Mouse (Mus musculus): Measurements from ENCODE around the gene U2af2. TPM values are rescaled to one million over a fixed set of nuclear protein-coding genes. Genes with fewer than 3 reads are reported as not detected.

U2af2 gene
- polyA plus RNA-seq, 1 experiment from 2014 or later: 130 TPM

DNA sequence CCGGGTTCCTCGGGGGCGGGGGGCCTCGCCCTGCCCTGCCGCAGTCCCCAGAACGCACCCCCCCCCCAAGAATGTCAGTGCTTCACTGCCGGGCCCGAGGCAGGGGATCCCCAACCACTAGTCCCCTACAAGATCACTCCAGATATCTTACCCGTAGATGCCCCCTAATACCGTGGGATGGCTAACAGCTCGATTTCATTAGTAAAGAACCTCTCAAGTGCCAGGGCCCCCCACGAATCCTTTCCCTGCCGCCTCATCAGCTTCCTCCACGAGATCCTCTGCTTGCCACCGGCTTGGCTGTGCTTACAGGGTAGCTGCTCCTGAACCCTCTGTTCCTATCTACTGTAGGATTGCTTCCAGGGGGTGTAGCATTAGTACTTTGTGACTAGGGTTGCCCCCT, 41.3 kb upstream of the U2af2 start:
- Histone ChIP-seq H3K9ac (peak overlapping the region; percentile 93), H3K27me3 (replicated peaks) (no peaks in the 10 kb centered on the region), H3K36me3 (peaks cover 9% of the 10 kb centered on the region), H3K4me2 (replicated peaks) (peak overlapping the region; percentile 74), H3K27ac (peak overlapping the region; percentile 97), H3K4me1 (replicated peaks) (peaks cover 9% of the 10 kb centered on the region; the same call in 1 of the 2 replicates), H3K9me3 (no peaks in the 10 kb centered on the region), H3K4me3 (replicated peaks) (peak overlapping the region; percentile 81)
- WGBS: 0% methylated on average over 15 of the region's 15 CpGs
- no peak; the same call in none of the 2 replicates for ATAC-seq

DNA sequence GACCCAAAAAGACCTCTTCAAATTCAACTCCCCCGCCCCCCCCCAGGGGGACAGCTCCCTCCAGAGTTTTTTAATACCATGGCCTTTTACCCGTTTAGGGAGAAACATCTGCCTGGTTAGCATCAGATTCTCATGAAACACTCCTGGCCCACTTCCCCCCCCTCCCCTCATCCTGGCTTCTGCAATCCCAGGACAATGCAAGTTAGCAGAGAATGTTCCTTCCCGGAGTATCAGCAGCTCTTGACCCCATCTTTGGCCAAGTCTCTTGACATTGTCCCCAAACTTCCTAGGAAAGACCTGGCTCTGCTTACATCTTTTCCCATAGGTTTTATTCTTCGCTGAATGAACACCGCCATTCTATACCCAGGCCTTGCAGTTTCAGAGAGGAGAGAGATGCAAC, 40.7 kb upstream of the U2af2 start:
- Histone ChIP-seq H3K9ac (peak overlapping the region; percentile 93), H3K4me2 (replicated peaks) (peak overlapping the region; percentile 74), H3K9me3 (no peaks in the 10 kb centered on the region), H3K36me3 (peaks cover 9% of the 10 kb centered on the region), H3K4me3 (replicated peaks) (peak overlapping the region; percentile 81), H3K27ac (peak overlapping the region; percentile 97; the same call in 1 of the 2 replicates), H3K4me1 (replicated peaks) (peaks cover 7% of the 10 kb centered on the region; the same call in 1 of the 2 replicates), H3K27me3 (replicated peaks) (no peaks in the 10 kb centered on the region)
- ATAC-seq: no peak
- WGBS: 42% methylated on average over 5 of the region's 5 CpGs

DNA sequence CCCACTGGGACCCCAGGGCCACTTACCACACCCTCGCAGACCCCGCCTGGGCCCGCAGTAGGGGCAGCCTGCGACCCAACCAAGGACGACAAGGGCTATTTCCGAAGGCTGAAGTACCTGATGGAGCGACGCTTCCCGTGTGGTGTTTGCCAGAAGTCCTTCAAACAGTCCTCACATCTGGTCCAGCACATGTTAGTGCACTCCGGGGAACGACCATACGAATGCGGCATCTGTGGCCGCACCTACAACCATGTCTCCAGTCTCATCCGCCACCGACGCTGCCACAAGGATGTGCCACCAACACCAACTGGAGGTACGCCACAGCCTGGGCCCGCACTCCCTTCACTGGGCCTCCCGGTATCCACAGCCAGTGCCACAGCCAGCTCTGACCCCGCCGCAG, 32.4 kb upstream of the U2af2 start:
- H3K27ac ChIP-seq: no peak overlapping the region
- no peaks in the 10 kb centered on the region for H3K4me1 ChIP-seq (replicated peaks)
- no peak overlapping the region for H3K4me3 ChIP-seq (replicated peaks)
- no peak for ATAC-seq
- WGBS: 95% methylated on average over 22 of the region's 22 CpGs
- H3K4me2 ChIP-seq (replicated peaks): no peak overlapping the region
- peaks cover 29% of the 10 kb centered on the region for H3K9me3 ChIP-seq
- no peaks in the 10 kb centered on the region for H3K27me3 ChIP-seq (replicated peaks)
- no peak overlapping the region for H3K9ac ChIP-seq
- H3K36me3 ChIP-seq: peaks cover 72% of the 10 kb centered on the region

DNA sequence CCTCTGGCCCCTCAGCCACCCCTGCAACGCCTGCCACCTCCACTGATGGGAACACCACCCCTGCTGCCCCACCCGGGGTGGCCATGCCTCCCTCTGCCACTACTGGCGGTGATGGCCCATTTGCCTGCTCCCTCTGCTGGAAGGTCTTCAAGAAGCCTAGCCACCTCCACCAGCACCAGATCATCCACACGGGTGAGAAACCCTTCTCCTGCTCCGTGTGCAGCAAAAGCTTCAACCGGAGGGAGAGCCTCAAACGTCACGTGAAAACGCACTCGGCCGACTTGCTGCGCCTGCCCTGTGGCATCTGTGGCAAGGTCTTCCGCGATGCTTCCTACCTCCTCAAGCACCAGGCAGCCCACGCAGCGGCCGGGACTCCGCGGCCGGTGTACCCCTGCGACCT, 32.0 kb upstream of the U2af2 start:
- 91% methylated on average over 21 of the region's 21 CpGs for WGBS
- no peak overlapping the region for H3K4me3 ChIP-seq (replicated peaks)
- no peaks in the 10 kb centered on the region for H3K4me1 ChIP-seq (replicated peaks)
- peaks cover 76% of the 10 kb centered on the region for H3K36me3 ChIP-seq
- H3K9ac ChIP-seq: no peak overlapping the region
- H3K4me2 ChIP-seq (replicated peaks): no peak overlapping the region
- H3K9me3 ChIP-seq: peaks cover 29% of the 10 kb centered on the region
- ATAC-seq: no peak
- H3K27me3 ChIP-seq (replicated peaks): no peaks in the 10 kb centered on the region
- no peak overlapping the region for H3K27ac ChIP-seq

DNA sequence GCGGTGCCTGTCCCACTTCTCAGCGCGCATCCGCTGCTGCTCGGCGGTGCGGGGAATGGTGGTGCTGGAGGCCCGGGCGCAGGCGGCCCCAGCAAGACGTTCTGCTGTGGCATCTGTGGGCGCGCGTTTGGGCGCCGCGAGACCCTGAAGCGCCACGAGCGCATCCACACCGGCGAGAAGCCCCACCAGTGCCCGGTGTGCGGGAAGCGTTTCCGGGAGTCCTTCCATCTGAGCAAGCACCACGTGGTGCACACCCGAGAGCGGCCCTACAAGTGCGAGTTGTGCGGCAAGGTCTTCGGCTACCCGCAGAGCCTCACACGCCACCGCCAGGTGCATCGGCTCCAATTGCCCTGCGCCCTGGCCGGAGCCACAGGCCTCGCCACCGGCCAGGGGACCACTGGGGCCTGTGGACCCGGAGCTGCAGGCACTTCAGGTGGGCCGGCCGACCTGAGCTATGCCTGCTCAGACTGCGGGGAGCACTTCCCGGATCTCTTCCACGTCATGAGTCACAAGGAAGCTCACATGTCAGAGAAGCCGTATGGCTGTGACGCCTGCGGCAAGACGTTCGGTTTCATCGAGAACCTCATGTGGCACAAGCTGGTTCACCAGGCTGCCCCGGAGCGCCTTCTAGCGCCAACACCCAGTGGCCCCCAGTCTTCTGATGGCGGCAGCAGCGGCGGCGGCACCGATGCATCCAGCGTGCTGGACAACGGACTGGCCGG, 31.2 kb upstream of the U2af2 start:
- WGBS: 85% methylated on average over 63 of the region's 63 CpGs

DNA sequence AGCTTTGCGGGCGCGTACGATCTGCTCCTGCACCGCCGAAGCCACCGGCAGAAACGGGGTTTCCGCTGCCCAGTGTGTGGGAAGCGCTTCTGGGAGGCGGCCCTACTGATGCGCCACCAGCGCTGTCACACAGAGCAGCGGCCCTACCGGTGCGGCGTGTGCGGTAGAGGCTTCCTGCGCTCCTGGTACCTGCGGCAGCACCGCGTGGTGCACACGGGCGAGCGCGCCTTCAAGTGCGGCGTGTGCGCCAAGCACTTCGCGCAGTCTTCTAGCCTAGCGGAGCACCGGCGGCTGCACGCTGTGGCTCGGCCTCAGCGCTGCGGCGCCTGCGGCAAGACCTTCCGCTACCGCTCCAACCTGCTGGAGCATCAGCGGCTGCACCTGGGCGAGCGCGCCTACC, 30.4 kb upstream of the U2af2 start:
- WGBS: 85% methylated on average over 46 of the region's 46 CpGs
- no peak for ATAC-seq

More for the DNA sequence above, 31.2 kb upstream of the U2af2 start:
- Histone ChIP-seq H3K4me1 (replicated peaks) (no peaks in the 10 kb centered on the region), H3K4me2 (replicated peaks) (no peak overlapping the region), H3K36me3 (peaks cover 82% of the 10 kb centered on the region), H3K9ac (no peak overlapping the region), H3K9me3 (peaks cover 29% of the 10 kb centered on the region), H3K4me3 (replicated peaks) (0 out of 2 replicates have a peak overlapping the region, but pooled peaks have one; percentile 0), H3K27me3 (replicated peaks) (no peaks in the 10 kb centered on the region), H3K27ac (no peak overlapping the region)
- no peak for ATAC-seq

DNA sequence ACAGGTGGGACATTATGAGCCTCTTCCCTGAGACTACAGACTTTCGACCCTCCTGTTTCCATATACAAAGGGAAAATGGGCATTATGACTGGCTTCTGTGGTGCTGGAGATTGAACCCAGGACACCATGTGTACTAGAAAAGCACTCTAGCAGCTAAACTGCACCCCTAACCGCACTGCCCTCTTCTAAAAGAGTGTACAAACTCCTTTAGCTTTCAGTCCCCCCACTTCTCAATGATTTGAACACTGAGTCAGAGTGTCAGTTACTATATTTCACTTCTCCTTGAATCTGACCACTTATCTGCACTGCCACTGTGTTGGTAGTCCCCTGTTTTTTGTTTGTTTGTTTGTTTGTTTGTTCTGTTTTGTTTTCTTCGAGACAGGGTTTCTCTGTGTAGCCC, 28.1 kb upstream of the U2af2 start, which contains the start of gene 4632433K11Rik:
TSS of gene 4632433K11Rik (plus strand) at position 301 of the 400 bp plus-strand sequence.
- ATAC-seq: no peak
- WGBS: 92% methylated on average over 3 of the region's 3 CpGs
- peaks cover 29% of the 10 kb centered on the region for H3K9me3 ChIP-seq
- H3K4me3 ChIP-seq (replicated peaks): no peak within 1 kb of the TSS
- H3K9ac ChIP-seq: no peak within 1 kb of the TSS
- H3K36me3 ChIP-seq: peaks cover 71% of the 10 kb centered on the region
- no peaks in the 10 kb centered on the region for H3K4me1 ChIP-seq (replicated peaks)
- H3K27me3 ChIP-seq (replicated peaks): no peaks in the 10 kb centered on the region
- no peak within 1 kb of the TSS for H3K4me2 ChIP-seq (replicated peaks)
- H3K27ac ChIP-seq: no peak within 1 kb of the TSS

More for the DNA sequence above, 30.4 kb upstream of the U2af2 start:
- Histone ChIP-seq H3K4me2 (replicated peaks) (no peak overlapping the region), H3K9me3 (peaks cover 29% of the 10 kb centered on the region), H3K36me3 (peaks cover 89% of the 10 kb centered on the region), H3K4me1 (replicated peaks) (no peaks in the 10 kb centered on the region), H3K9ac (no peak overlapping the region), H3K4me3 (replicated peaks) (no peak overlapping the region), H3K27ac (no peak overlapping the region), H3K27me3 (replicated peaks) (no peaks in the 10 kb centered on the region)

DNA sequence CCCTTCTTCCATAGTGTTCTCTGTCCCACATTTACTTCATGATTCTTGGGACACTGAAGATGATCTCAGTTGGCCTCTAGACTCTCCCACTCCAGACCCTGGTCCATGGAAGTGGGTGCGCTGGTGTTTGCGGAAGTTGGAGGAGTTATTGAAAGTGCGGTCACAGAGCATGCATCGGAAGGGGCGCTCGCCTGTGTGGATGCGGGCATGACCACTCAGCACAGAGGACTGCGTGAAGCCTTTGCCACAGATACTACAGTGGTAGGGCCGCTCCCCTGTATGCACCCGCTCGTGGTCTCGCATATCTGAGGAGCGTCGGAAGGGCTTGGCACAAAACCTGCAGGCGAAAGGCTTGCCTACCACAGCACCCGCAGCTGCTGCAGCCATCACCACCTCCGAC, 26.3 kb upstream of the U2af2 start:
- peaks cover 16% of the 10 kb centered on the region for H3K9me3 ChIP-seq
- H3K36me3 ChIP-seq: peaks cover 53% of the 10 kb centered on the region
- 97% methylated on average over 17 of the region's 17 CpGs for whole genome bisulfite sequencing
- H3K4me3 ChIP-seq (replicated peaks): no peak overlapping the region
- no peak overlapping the region for H3K9ac ChIP-seq
- H3K4me2 ChIP-seq (replicated peaks): no peak overlapping the region
- no peak overlapping the region for H3K27ac ChIP-seq
- ATAC-seq: no peak
- H3K27me3 ChIP-seq (replicated peaks): no peaks in the 10 kb centered on the region
- H3K4me1 ChIP-seq (replicated peaks): no peaks in the 10 kb centered on the region

DNA sequence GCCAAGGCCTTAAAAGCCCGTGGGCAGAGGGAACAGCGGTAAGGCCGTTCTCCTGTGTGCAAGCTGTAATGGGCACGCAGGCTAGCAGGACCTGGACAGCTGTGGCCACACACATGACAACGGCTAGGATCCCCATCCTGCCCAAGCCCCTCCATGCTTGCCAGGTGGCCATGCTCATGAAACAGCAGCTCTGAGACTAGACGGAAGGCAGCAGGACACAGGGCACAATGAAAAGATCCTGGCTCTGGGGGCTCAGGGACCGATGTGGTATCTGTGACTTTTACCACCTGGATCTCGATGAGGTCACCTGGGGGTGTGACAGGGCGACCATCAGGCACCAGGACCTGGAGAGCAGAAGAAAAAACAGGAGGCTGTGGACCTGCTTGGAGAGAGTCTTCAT, 25.8 kb upstream of the U2af2 start:
- peaks cover 48% of the 10 kb centered on the region for H3K36me3 ChIP-seq

DNA sequence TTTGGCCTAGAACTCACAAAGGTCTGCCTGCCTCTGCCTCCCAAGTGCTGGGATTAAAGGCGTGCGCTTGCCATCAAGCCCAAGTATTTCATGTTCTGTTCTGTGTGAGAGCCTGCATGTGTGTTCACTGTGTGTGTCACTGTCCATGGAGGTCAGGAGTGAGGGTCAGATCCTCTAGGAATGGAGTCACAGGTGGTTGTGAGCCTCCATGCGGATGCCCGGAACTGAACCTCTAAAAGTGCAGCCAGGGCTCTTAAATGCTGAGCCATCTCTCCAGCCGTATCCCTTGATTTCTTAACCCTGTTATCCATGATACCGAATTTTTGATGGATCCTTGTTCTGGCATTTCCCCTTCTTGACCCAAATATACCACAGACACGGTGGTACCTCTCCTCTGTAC, 24.9 kb upstream of the U2af2 start:
- Histone ChIP-seq H3K27ac (no peak overlapping the region), H3K36me3 (peaks cover 39% of the 10 kb centered on the region), H3K4me3 (replicated peaks) (no peak overlapping the region), H3K9me3 (peaks cover 2% of the 10 kb centered on the region; the same call in 1 of the 2 replicates), H3K9ac (no peak overlapping the region), H3K4me1 (replicated peaks) (no peaks in the 10 kb centered on the region), H3K27me3 (replicated peaks) (no peaks in the 10 kb centered on the region), H3K4me2 (replicated peaks) (no peak overlapping the region)
- 89% methylated on average over 7 of the region's 7 CpGs for WGBS
- no peak for ATAC-seq

More for the DNA sequence above, 25.8 kb upstream of the U2af2 start:
- H3K4me1 ChIP-seq (replicated peaks): no peaks in the 10 kb centered on the region
- no peak overlapping the region for H3K4me3 ChIP-seq (replicated peaks)
- no peak overlapping the region for H3K4me2 ChIP-seq (replicated peaks)
- peaks cover 11% of the 10 kb centered on the region for H3K9me3 ChIP-seq
- no peak overlapping the region for H3K9ac ChIP-seq
- H3K27me3 ChIP-seq (replicated peaks): no peaks in the 10 kb centered on the region
- no peak overlapping the region for H3K27ac ChIP-seq
- no peak for ATAC-seq
- WGBS: 95% methylated on average over 9 of the region's 9 CpGs

DNA sequence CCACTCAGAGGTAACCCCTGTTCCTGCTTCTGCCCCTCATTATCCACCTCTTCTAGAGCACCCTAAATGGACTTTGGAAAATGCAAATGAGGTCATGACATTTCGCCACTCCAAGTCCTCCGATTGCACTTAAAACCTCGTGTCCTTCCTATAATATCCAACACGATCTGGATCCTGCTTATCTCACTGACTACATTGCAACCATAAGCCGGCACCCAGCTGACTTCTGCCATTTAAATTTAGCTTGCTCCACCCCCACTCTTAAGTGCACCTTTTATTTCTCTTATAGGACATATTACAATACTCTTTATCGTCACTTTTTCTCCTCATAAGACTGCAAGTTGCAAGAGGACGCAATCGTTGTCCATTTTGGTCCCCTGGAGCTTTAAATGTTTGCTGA, 24.5 kb upstream of the U2af2 start:
- Histone ChIP-seq H3K36me3 (peaks cover 35% of the 10 kb centered on the region), H3K4me2 (replicated peaks) (peak overlapping the region; percentile 65), H3K4me3 (replicated peaks) (peak overlapping the region; percentile 67; the same call in 1 of the 2 replicates), H3K9ac (no peak overlapping the region), H3K27ac (0 out of 2 replicates have a peak overlapping the region, but pooled peaks have one; percentile 98), H3K27me3 (replicated peaks) (no peaks in the 10 kb centered on the region), H3K4me1 (replicated peaks) (no peaks in the 10 kb centered on the region), H3K9me3 (no peaks in the 10 kb centered on the region)
- no peak for ATAC-seq
- WGBS: 85% methylated on average over 8 of the region's 8 CpGs

DNA sequence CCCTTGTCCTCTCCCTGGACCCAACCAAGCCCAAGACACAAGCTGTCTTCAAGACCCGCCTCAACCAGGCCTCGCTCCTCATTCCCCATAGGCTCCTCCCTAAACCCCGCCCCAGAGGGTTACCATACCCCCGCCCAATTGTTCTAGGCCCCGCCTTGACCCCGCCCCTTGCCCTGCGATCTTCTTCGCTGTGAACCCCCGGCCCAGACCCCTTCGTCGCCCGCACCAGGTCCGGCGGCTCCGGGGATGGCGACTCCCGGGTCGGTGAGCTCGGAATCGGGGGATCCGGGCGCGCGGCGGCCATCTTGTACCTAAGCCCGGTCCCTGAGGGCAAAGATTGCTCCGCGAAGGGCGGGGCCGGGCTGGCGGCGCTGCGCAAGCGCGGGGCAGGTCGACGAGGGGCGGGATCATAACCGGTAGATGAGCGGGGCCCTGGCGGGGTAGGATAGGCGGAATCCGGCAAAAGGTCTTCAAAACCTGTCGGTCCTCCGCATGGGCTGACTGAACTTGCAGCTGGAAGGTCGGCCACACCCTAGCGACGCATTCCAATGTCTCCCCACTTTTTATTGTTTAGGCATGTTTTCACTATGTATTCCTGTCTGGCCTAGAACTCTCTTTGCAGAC, 23.7 kb upstream of the U2af2 start, which contains the start of gene Zfp784:
TSS of gene Zfp784 (minus strand) at position 338 of the 624 bp plus-strand sequence.
- Histone ChIP-seq H3K4me1 (replicated peaks) (no peaks in the 10 kb centered on the region), H3K4me3 (replicated peaks) (peak within 1 kb of the TSS; percentile 67), H3K4me2 (replicated peaks) (peak within 1 kb of the TSS; percentile 65), H3K9me3 (no peaks in the 10 kb centered on the region), H3K27ac (peak within 1 kb of the TSS; percentile 98), H3K9ac (peak within 1 kb of the TSS; percentile 84), H3K27me3 (replicated peaks) (no peaks in the 10 kb centered on the region), H3K36me3 (peaks cover 27% of the 10 kb centered on the region)
- WGBS: under 1% methylated on average over 48 of the region's 48 CpGs
- peak; percentile 99 for ATAC-seq

All from intestine, embryonic 15.5 days (tissue).